Mouse (Mus musculus) erythroblast, embryonic 14.5 days (primary cell): ENCODE results near the gene Arhgap15.

Source experiments
- GATA1 ChIP-seq: IDR thresholded peaks from 2 replicates; pipeline ENCODE4 v1.6.1; 2012; ENCODE audit warnings: low read length, inconsistent platforms, mixed read lengths
- TAL1 ChIP-seq: IDR thresholded peaks from 3 replicates; pipeline ENCODE4 v1.6.1; 2012; ENCODE audit warnings: low read length, inconsistent platforms, mixed read lengths

DNA sequence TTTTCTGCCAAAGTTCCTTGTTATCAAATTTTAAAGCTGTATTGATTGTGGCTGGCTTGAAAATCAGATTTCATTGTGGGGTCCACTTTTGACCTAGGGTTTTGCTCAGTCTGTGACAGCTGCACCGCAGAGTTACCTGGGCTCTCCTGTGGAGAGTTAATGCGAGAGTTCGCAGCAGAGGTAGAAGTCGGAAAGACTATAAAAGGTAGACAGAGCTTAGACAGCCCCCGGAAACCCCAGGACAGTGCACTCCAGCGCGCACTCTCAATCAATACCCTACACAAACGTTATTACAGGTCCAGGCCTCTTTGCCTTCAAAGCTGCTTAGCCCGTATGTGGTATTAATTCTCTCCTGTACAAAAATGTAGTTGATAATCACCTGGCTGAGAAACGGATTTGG, 269.4 kb downstream of the Arhgap15 start:
- no peak for TF ChIP-seq GATA1
- TF ChIP-seq TAL1, result no peak
